Mouse (Mus musculus) brain, embryonic 14.5 days (tissue): ENCODE data around the gene Cisd2.

Experiments
- CTCF ChIP-seq: fragments of 200-500 bp; IDR thresholded peaks from 2 replicates; pipeline ENCODE4 v1.5.1; 2012; ENCODE audit warnings: inconsistent platforms, mild to moderate bottlenecking, moderate library complexity, borderline replicate concordance; ENCODE audit not compliant: insufficient read depth, insufficient read length; ENCODE audit errors: extremely low read depth
- POLR2A ChIP-seq: fragments of 200-500 bp; IDR thresholded peaks from 2 replicates; pipeline ENCODE4 v1.6.1; 2012; ENCODE audit warnings: mild to moderate bottlenecking, inconsistent platforms, borderline replicate concordance; ENCODE audit not compliant: poor library complexity, insufficient read depth, insufficient read length, severe bottlenecking; ENCODE audit errors: extremely low read depth

DNA sequence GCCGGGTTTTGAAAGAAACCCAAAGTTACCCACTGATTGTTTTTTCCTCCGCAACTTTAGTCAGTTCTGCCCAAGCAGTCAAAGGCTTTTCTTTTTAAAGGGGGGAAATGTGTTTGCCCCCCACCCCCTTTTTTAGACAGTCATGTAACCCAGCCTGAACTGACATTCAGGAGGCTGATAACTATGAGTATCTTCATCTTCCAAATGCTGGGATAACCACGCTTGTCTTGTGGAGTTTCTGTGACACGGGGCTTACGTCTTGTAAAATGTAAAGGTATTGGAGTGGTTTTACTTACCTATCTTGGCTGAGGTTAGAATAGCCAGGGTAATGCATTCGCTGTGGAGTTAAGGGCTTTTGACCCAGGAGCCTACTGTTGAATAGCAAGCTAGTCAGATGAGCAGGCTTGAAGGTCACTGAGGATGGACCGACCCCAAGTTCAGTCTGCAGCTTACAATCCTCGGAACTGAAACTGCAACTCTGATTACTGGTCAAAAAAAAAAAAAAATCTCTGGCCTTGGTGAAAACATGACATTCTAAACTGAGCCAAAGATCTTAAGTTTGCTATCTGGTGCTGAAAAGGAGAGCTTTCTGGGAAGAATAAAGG lies at the start of gene Cisd2:
- TF ChIP-seq CTCF (no peak), POLR2A (no peak)
